Mouse (Mus musculus) c-Kit-negative CD71-positive TER-119-positive erythroid progenitor cells, embryonic 14.5 days (primary cell): ENCODE results near the gene Fbxl15.

Source experiments
- DNase-seq: peaks from one replicate; pipeline ENCODE4 v3.0.0-alpha.2; 2013; ENCODE audit warnings: low read depth, low spot score

Fbxl15 gene

GRCm38 (mm10) chr19:46322996-46323572 is 4.9 kb upstream of the Fbxl15 start:
- no peak for DNase-seq

- DNase-seq = no peak
Observed at GRCm38 (mm10) chr19:46323716-46324115, 4.3 kb upstream of the Fbxl15 start.

- no peak for DNase-seq
Observed at GRCm38 (mm10) chr19:46324366-46324765, 3.6 kb upstream of the Fbxl15 start.

- DNase-seq = no peak
Observed at GRCm38 (mm10) chr19:46324918-46325317, 3.1 kb upstream of the Fbxl15 start.

- no peak for DNase-seq
Observed at GRCm38 (mm10) chr19:46326019-46326755, 1.8 kb upstream of the Fbxl15 start.

- no peak for DNase-seq
Observed at GRCm38 (mm10) chr19:46326756-46327305, 1.2 kb upstream of the Fbxl15 start, which contains the start of gene Psd. Gene Psd, minus strand, starts transcription at chr19:46327156.

- DNase-seq = no peak
Observed at GRCm38 (mm10) chr19:46327531-46328064, 386 bp upstream of the Fbxl15 start.

GRCm38 (mm10) chr19:46329031-46329641 is 1.2 kb downstream of the Fbxl15 start:
- no peak for DNase-seq

GRCm38 (mm10) chr19:46329951-46330350 is 2.0 kb downstream of the Fbxl15 start:
- peak; percentile 68 for DNase-seq

- DNase-seq = no peak
Observed at GRCm38 (mm10) chr19:46330696-46331095, 2.7 kb downstream of the Fbxl15 start.

- DNase-seq = no peak
Observed at GRCm38 (mm10) chr19:46331326-46331725, 3.3 kb downstream of the Fbxl15 start.

- no peak for DNase-seq
Observed at GRCm38 (mm10) chr19:46331936-46332335, 4.0 kb downstream of the Fbxl15 start.

- no peak for DNase-seq
Observed at GRCm38 (mm10) chr19:46332721-46333339, 4.8 kb downstream of the Fbxl15 start.

GRCm38 (mm10) chr19:46333906-46334305 is 5.9 kb downstream of the Fbxl15 start:
- no peak for DNase-seq

- DNase-seq = no peak
Observed at GRCm38 (mm10) chr19:46337719-46338330, 9.8 kb downstream of the Fbxl15 start.

GRCm38 (mm10) chr19:46338331-46338936 is 10.4 kb downstream of the Fbxl15 start, which contains the start of gene Cuedc2:
Gene Cuedc2, minus strand, starts transcription at chr19:46338702.
- DNase-seq = peak; percentile 95

GRCm38 (mm10) chr19:46338942-46339286 is 10.9 kb downstream of the Fbxl15 start:
- no peak for DNase-seq

GRCm38 (mm10) chr19:46339287-46339971 is 11.4 kb downstream of the Fbxl15 start:
- DNase-seq = no peak

GRCm38 (mm10) chr19:46344710-46345419 is 16.9 kb downstream of the Fbxl15 start:
- DNase-seq = no peak

- no peak for DNase-seq
Observed at GRCm38 (mm10) chr19:46347146-46347545, 19.2 kb downstream of the Fbxl15 start.
